Mouse (Mus musculus): Measurements from ENCODE around the gene Cyp4f17. TPM values are rescaled to one million over a fixed set of nuclear protein-coding genes. Genes with fewer than 3 reads are reported as not detected.
A peak's percentile ranks its signal among the peaks of the same experiment; 100 is the strongest.
"Not testable (repeated sequence)": the region's sequence is repeated elsewhere in the genome, so short reads cannot be mapped to it uniquely, and the experiment has no call there.

Cyp4f17 gene
- polyA plus RNA-seq, 2 experiments = 0.36 to 0.48 TPM

DNA sequence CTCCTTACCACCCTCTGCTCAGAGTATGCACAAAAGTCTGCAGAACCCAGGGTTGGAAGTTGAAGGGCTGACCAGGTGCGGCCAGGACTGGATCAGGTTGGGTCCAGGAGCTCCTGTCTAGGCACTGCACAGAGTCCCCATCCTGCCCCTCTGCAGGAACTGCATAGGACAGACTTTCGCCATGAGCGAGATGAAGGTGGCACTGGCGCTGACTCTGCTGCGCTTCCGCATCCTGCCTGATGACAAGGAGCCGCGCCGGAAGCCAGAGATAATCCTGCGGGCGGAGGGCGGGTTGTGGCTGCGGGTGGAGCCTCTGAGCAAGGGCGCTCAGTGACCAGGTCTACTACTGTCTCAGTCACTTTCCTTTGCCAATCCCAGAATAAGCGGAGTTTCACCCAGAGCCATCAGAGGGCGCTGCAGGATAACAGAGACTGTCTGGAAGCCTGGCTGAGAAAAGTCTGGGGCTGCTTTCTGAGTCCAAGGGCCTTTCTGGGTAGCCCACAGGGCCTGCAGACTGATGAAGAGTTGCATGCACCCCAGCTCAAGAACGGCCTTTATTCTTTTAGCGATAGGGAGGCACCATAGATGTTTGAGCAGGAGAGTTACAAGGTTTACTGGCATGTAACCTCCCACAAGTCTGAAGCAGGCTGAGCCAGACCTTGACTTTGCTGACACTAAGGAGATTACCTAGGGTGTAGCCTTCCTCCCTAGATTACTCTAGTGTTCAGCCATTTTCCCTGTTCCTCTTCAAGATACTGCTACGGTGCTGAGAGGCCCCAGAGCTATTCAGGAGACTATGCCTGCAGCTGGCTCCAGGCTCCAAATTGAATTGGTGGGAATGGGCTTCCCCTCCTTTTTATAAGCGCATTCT is 45.3 kb downstream of the Cyp4f17 start:
- no peaks in the 10 kb centered on the region for H3K4me1 ChIP-seq (replicated peaks; ENCODE audit: control insufficient read depth in 2 of 2, insufficient read depth in 2 of 2, low read length in 1 of 2)
- peak overlapping the region; percentile 18 to 28; a peak in 3 of 4 replicates for H3K4me3 ChIP-seq (ENCODE audit: insufficient read depth in 1 of 2, low read depth in 2 of 2, low read length in 2 of 2)
- no peaks in the 10 kb centered on the region for H3K9me3 ChIP-seq (ENCODE audit: control insufficient read depth, low read length)
- DNase-seq (ENCODE audit: low read depth in 3 of 3, low spot score in 3 of 3) = peak; percentile 47 to 65 (median 53)
- TF ChIP-seq EP300 (IDR thresholded peaks at IDR 0.05; ENCODE audit: low read depth) (no peak), CTCF (IDR thresholded peaks at IDR 0.05; ENCODE audit: low read depth) (peak; percentile 78)
- peak; percentile 65 for ATAC-seq (ENCODE audit: insufficient read depth)
- 10% methylated on average over 20 of the region's 20 CpGs for whole genome bisulfite sequencing (ENCODE audit: insufficient replicate concordance)
- H3K9ac ChIP-seq (replicated peaks) = no peak overlapping the region
- no peaks in the 10 kb centered on the region for H3K36me3 ChIP-seq (replicated peaks; ENCODE audit: control insufficient read depth, insufficient read depth, low read depth)
- H3K27ac ChIP-seq = no peak overlapping the region
- no peaks in the 10 kb centered on the region for H3K27me3 ChIP-seq (ENCODE audit: control insufficient read depth, insufficient read depth, low read length)
- peak overlapping the region; percentile 47 for H3K4me2 ChIP-seq (ENCODE audit: low read depth)

GRCm38 (mm10) chr17:32553016-32553415 is 47.2 kb downstream of the Cyp4f17 start:
- H3K4me2 ChIP-seq (ENCODE audit: low read depth); DNase-seq (ENCODE audit: low read depth in 3 of 3, low spot score in 3 of 3); H3K9ac ChIP-seq (replicated peaks); H3K4me3 ChIP-seq (ENCODE audit: insufficient read depth in 1 of 2, low read depth in 2 of 2, low read length in 2 of 2); H3K4me1 ChIP-seq (replicated peaks; ENCODE audit: control insufficient read depth in 2 of 2, insufficient read depth in 2 of 2, low read length in 1 of 2); H3K36me3 ChIP-seq (replicated peaks; ENCODE audit: control insufficient read depth, insufficient read depth, low read depth); H3K9me3 ChIP-seq (ENCODE audit: control insufficient read depth, low read length); ATAC-seq (ENCODE audit: insufficient read depth); H3K27me3 ChIP-seq (ENCODE audit: control insufficient read depth, insufficient read depth, low read length); H3K27ac ChIP-seq: not testable (repeated sequence)
- WGBS (ENCODE audit: insufficient replicate concordance) = 38% methylated on average over 1 of the region's 1 CpGs

DNA sequence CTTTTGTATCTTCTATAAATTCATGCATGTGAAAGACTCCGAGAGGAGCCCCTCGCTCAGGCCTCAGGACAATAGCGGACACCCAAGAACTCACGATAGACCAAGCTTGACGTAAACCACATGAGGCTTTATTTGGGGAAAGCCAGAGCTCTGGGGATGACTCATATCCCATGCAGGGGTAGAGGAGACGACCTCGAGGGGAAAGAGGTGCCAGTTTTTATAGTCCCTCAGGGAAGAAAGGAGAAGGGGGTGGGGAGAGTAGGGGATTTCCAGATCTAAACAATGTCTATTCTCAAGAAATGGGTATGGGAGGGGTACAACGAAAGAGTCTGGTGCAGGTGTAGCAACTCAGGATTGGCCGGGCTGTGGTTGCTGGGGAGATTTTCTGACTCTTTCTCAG is 48.5 kb downstream of the Cyp4f17 start:
- 53% methylated on average over 9 of the region's 9 CpGs for WGBS (ENCODE audit: insufficient replicate concordance)
- H3K4me2 ChIP-seq (ENCODE audit: low read depth); H3K9me3 ChIP-seq (ENCODE audit: control insufficient read depth, low read length); H3K27ac ChIP-seq; H3K4me1 ChIP-seq (replicated peaks; ENCODE audit: control insufficient read depth in 2 of 2, insufficient read depth in 2 of 2, low read length in 1 of 2); ATAC-seq (ENCODE audit: insufficient read depth); H3K36me3 ChIP-seq (replicated peaks; ENCODE audit: control insufficient read depth, insufficient read depth, low read depth); H3K27me3 ChIP-seq (ENCODE audit: control insufficient read depth, insufficient read depth, low read length); H3K4me3 ChIP-seq (ENCODE audit: insufficient read depth in 1 of 2, low read depth in 2 of 2, low read length in 2 of 2); DNase-seq (ENCODE audit: low read depth in 3 of 3, low spot score in 3 of 3); H3K9ac ChIP-seq (replicated peaks): not testable (repeated sequence)

DNA sequence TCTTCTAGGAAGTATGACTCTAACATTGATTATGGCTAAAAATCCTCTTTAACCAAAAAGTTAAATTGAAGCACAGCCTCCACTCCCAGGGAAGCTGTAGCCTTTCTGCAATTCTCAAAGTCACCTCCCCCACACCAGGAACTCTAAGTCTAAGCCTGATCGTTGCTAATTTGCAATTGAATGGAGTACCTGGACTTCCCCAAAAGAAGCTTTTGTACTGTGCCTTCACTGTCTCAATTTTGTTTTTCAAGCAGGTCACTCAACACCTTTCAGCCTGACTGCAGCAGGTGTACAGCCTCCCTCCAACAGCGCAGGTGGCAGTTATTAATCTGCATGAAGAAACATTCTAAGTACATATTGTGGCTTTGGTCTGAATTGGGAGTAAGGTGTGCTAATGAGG is 57.5 kb downstream of the Cyp4f17 start:
- H3K27me3 ChIP-seq (ENCODE audit: control insufficient read depth, insufficient read depth, low read length); H3K36me3 ChIP-seq (replicated peaks; ENCODE audit: control insufficient read depth, insufficient read depth, low read depth); H3K9ac ChIP-seq (replicated peaks); DNase-seq (ENCODE audit: low read depth in 3 of 3, low spot score in 3 of 3); ATAC-seq (ENCODE audit: insufficient read depth); H3K4me2 ChIP-seq (ENCODE audit: low read depth); H3K4me3 ChIP-seq (ENCODE audit: insufficient read depth in 1 of 2, low read depth in 2 of 2, low read length in 2 of 2); H3K4me1 ChIP-seq (replicated peaks; ENCODE audit: control insufficient read depth in 2 of 2, insufficient read depth in 2 of 2, low read length in 1 of 2); H3K27ac ChIP-seq; H3K9me3 ChIP-seq (ENCODE audit: control insufficient read depth, low read length): not testable (repeated sequence)
- WGBS (ENCODE audit: insufficient replicate concordance) = 63% methylated on average over 2 of the region's 2 CpGs

GRCm38 (mm10) chr17:32573286-32573685 is 67.4 kb downstream of the Cyp4f17 start:
- H3K27ac ChIP-seq; H3K4me2 ChIP-seq (ENCODE audit: low read depth); H3K4me1 ChIP-seq (replicated peaks; ENCODE audit: control insufficient read depth in 2 of 2, insufficient read depth in 2 of 2, low read length in 1 of 2); H3K36me3 ChIP-seq (replicated peaks; ENCODE audit: control insufficient read depth, insufficient read depth, low read depth); ATAC-seq (ENCODE audit: insufficient read depth); H3K4me3 ChIP-seq (ENCODE audit: insufficient read depth in 1 of 2, low read depth in 2 of 2, low read length in 2 of 2); H3K27me3 ChIP-seq (ENCODE audit: control insufficient read depth, insufficient read depth, low read length); H3K9me3 ChIP-seq (ENCODE audit: control insufficient read depth, low read length); DNase-seq (ENCODE audit: low read depth in 3 of 3, low spot score in 3 of 3); H3K9ac ChIP-seq (replicated peaks): not testable (repeated sequence)
- WGBS (ENCODE audit: insufficient replicate concordance) = 52% methylated on average over 2 of the region's 2 CpGs

Data from liver, embryonic 14.5 days (tissue).